Mouse (Mus musculus) neutrophil, adult 5-6 weeks (primary cell): ENCODE measurements around the gene Ren1. TPM values are rescaled to one million over a fixed set of nuclear protein-coding genes. Genes with fewer than 3 reads are reported as not detected.
A peak's percentile ranks its signal among the peaks of the same experiment; 100 is the strongest.

Experiments used
- ATAC-seq: fragments of 151-379, 151-347 bp; 2 replicates; pipeline ENCODE4 v1.8.0; 2017; ENCODE audit warnings: mild to moderate bottlenecking, moderate TSS enrichment; ENCODE audit not compliant: insufficient number of reproducible peaks, poor library complexity, low FRiP score, severe bottlenecking; ENCODE audit errors: extremely low read depth
- total RNA-seq: library from RNA; stranded (forward); fragments of 200-1000 nt; gene quantifications from 2 replicates; pipeline ENCODE4 v1.2.3, GENCODE M21; 2017

Gene Ren1
- total RNA-seq, 1 experiment from 2014 or later, result not detected

DNA sequence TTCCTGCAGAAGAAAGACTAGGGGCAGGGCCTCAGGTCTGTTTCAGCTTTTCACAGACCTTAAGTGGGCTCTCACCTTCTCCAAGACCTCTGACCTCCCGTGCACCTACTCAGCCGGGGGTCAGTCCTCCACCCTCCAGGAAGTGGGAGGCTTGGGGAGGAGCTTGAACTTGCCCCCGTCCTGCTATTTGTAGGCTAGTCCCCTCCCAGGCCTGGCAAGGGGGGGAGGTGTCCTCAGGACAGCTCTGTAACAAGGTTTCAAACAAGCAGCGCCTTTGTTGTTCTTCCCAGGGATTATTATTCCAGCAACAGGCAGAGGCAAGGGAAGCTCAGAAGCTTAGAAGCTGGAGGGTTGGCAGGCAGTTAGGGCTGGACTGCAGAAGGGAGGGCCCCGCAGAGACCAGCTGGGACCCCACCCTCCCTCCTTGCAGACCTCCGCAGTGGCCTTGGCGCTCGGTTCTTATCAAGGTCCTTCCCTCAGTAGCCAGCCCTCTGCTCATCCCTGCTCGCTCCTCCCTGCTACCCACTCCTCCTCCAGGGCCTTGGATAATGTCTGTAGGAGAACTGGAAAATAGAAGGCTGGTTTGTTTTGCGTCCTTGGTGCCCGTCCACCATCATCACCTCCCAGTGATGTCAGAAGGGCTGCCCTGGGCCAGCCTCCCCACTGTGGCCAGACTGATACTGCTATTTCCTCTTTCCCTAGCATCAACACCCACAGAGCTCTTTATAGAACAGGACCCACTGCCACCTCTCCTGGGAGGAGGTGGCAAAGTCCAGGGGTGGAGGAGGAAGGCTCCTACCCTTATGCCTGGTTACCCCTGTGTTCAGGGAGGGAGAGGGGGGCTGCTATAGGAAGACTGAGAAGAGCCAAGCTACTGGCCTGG is 17.5 kb downstream of the Ren1 start:
- ATAC-seq, result no peak

DNA sequence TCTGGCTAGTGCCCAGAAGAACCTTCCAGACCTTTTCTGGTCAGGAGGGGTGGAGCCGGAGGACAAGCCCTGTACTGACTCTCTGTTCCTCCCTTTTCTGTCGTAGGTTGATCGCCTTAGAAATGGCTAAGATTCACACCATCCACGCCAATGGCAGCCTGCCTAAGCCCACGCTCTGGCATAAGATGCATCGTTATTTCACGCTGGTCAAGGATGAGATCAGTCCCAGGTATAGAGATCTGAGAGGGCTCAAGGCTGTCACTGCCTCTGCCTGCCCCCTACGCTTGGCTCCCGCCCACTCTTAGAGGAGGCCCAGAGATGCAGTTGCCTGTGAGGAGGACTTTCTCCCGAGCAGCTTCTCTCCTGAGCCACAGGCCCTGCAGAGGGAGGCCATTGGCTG is 18.3 kb downstream of the Ren1 start:
- ATAC-seq, result no peak

DNA sequence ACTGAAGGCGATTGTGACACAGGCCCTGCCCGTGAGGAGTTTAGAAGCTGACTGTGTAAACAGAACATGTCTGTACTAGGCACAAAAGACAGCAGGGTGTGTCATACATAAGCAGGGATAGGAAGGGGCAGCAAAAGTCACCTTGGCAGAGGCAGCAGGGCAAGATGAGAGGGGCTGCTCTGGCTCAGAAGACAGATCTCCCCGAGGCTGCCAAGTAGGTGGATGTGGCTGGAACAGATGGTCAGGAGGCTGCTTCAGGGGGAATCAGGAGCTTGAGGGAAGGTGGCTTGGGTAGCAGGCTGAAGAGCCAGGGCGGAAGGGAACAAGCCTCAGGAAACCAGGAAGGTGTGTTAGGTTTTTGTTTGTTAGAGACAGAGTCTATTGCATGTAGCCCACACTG is 20.0 kb downstream of the Ren1 start:
- no peak for ATAC-seq

DNA sequence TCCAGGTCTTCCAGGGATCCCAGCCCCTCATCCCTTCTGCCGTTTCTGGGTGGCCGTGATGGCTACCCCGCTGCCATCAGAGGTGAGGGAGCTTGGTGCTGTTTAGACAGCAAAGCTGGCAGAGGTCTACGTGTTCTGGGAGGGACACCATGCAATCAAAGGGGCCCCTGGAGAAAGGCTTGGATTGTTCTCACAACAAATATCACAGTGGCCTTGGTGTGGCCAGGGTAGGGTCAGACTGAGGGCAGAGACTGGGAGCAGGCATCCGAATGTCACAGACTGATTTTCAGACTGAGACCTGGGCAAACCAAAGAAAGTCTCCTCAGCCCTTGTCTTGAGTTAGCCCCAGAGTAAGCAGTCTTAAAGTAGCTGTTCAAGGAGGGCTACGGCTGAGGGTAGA is 21.1 kb downstream of the Ren1 start:
- ATAC-seq, result no peak

DNA sequence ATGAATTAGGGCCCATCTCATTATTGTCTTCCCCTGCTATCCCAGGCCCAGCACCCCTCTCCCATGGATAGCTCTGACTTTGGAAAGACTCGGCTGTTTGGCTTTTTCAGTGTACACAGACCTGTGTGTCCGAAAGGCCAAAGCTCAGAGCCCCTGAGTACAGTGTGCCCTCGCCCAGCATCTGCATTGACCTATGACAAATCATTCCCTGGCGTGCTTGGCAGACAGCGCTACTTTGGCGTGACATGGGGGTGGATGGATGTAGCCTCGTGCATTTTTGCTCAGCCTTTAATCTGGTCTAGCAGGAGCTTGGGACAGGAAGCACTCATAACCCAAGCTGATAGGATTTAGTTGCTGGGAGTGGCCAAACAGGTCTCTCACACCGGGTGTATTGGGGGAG is 21.8 kb downstream of the Ren1 start:
- no peak for ATAC-seq

DNA sequence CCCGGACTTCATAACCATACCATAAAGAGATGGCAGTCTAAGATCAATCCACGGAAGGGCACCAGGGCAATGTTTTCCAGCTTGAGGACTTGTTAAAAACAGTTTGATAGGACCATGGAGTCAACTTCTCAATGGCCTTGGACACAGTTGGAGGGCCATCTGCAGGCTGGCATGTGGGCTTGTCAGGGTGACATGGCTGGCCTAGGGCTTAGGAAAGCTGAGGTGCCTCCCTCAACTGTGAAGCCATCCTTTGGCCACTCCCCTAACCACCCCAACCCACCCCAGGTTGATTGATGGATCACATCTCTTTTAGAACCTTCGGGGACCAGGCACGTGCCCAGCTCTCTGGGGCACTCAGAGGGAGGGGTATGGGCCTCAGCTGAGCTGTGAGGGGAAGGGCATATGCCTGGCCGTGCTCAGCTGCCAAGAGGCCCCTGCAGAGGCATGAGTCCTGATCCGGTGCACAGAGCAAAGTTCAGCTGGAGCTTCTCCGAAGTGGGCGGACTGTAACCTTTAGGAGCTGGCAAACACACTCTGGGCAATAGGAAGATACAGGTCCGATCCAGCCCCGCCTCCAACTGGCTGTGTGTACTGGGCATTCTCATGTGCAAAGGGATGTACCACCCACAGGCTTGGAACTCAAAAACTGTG is 25.5 kb downstream of the Ren1 start:
- ATAC-seq, result no peak

DNA sequence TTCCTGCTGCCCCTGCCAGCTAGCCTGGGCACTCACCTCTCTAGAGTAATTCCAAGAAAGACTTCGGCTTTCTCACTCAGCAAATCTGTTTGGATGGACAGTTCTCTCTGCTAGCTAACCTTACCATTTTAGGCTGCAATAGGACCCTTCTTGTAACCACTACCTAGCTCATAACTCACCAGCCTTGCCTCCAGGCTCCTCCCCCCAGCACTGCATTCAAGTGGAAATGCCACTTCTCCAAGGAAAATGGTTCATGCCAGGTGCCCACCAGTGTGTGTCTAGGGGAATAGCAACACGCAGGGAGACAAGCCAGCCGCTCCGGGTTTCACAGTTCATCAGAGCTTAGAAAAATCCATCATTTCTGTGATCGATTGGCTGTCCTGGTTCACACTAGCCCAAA is 27.2 kb downstream of the Ren1 start:
- no peak for ATAC-seq

DNA sequence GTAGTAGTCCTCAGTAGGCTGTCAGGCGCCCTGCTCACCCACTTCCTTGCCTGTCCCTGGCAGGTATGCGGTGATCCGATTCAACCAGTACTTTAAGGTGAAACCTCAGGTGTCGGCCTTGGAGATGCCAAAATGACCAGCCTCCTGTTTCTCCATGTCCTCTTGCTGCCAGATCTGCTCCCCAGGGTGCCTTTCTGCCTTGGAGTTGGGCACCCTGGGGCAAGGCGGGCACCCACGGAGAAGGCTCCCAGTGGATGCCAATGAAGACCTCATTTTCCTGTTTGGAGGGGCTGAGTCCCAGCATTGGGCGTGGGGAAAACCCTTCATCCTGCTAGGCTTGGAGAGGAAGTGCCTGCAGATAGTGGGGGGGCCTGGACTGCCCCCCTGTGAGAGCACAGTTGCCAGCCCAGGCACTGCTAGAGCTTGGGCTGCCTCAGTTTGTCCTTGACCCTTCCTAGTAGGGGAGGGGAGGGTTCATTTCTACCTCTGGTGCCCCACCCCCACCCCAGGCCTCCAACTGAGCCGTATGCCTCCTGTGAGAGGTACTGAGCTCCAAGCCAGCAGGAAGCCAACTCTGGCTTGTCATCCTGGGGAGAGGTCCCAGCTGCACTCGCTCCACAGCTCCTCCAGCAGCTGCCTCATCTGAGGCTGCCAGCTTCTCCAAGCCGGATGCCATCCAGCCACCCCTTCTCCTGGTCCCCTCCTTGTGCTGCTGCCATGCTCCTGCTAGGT is 29.1 kb downstream of the Ren1 start:
- ATAC-seq, result no peak

DNA sequence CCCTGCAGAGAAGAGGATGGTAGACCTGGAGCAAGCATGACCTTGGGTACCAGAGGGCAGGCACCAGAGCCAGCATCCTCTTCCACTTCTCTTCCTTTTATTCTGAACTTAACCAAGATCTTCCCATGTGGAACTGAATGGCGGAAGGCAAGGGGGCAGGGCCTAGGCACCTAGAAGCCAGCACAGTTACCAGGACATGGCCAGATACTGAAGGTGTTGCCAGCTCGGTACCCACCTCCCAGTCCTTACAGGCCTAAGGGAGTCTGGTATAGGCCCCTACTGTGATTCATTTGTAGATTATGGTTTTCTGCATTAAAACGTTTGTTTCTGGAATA is 29.6 kb downstream of the Ren1 start:
- ATAC-seq, result no peak

DNA sequence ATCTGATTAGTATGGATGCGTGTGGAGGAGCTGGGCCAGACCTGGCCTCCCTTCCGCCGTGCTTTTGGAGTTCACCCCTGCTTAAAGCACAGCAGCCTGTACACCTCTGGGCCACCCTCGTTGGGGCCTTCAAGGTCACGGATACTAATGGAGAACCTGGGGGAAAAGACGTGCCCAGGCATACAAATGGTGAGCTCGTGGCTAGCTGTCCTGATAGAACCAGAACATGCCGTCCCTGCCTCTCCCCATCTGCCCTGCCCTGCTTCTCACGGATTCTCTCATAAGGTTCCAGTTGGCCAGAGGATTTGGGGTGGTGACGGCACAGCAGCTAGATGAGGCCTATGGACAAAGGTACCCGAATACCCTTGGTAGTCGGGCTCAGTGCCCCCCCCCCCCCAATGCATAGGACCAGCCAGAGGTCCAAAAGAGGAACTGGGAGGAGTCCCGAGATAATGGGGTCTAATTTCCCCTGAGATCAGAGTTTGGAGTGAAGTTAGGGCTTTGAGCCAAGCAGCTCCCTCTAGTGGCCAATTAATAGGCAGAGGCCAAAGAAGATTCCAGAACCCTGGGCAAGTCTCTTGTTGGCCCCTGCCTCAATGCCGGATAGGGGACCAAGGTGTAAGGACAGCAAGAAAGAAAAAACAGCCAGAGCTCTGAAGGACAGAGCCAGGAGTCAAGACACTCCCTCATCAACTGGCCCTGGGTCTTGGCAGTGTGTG is 30.2 kb downstream of the Ren1 start:
- ATAC-seq, result no peak

DNA sequence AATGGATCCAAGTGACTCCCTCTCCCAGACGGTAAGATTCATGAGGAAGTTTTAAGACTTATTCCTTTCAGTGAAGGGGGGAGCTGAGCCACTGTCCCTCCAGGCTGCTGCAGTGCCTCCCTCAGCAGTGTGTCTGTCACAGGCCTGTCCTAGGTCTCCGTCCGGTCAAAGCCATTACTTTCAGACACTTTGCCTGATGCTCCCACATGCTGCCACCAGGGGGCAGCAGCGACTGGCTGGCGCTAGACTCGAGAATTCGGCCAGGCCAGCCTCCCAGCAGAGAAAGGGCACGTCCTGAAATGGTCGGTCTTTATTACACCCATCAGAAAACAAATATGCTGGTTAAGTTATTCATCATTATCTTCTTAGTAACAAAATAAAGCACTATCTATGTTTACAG is 31.7 kb downstream of the Ren1 start:
- ATAC-seq, result peak; percentile 37; the same call in 1 of the 2 replicates

DNA sequence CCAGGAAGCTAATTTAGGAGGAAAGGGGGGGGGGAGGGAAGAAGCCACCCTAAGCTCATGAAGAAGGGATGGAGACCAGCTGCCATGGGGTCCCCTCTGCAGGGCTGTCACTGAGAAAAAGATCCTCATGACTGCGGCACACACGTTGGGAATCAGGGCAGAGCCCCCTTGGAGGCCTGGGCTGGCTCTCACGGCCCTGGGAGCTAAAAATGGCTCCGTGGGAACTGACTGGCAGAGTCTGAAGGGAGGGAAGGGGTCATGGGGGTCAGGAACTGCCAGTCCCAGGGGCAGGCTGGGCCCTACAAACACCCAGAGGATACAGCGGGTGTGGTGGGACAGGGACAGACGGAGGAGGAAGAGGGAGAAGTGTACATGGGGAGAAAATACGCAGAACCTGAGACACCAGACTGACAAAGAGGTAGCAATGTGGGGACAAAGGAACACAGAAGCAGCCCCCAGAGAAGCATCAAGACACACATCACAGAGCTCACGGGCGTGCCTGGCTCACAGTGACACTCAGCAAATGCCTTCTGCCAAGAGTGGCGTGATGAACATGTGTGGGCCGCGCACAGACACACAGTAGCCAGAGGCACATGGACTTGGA is 32.3 kb downstream of the Ren1 start:
- ATAC-seq, result no peak

DNA sequence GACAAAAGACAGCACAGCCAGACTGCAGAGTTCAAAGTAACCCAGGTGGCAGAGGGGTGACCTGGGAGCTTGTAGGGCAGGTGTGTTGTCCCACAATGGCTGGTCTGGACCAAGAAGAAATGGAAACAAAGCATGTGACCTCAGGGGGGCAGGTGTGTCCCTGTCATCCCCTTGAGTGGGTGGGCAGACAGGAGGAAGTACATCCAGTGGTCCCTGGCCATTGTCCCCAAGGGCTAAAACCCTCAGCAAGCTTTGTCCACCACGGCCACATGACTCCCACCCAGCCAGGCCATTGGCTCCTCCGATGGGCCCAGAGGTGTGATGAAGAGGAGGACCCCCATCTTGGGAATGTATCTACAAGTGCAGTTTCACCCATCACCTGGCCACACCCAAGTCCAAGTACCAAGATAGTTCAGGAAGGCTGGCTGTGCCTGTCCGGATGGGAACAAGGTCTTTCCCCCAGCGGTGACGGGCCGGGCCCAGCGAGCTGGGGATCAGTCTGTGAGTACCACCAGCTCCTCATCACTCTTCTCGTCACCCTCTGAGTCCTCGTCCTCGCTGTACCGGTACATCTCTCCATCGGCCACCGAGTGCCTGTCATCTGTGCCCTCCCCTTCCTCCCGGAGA is 33.0 kb downstream of the Ren1 start:
- no peak for ATAC-seq

DNA sequence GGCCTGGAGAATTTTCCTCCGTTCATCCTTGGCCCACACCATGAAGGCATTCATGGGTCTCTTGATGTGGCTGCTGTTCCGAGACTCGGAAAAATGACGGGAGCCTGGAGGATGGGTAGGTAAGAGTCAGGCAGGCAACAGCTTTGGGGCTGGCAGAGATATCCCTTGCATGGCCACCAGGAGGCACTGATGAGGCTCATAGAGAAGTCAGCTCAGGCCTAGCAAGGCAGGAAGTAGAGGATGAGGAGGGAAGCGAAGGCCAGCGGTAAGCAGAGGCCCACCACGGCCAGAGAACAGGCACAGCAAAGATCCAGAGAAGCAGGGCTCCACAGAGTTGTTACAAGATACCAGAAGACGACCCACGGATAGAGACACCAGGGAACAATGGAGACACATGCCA is 35.2 kb downstream of the Ren1 start:
- peak; percentile 37; the same call in 1 of the 2 replicates for ATAC-seq

DNA sequence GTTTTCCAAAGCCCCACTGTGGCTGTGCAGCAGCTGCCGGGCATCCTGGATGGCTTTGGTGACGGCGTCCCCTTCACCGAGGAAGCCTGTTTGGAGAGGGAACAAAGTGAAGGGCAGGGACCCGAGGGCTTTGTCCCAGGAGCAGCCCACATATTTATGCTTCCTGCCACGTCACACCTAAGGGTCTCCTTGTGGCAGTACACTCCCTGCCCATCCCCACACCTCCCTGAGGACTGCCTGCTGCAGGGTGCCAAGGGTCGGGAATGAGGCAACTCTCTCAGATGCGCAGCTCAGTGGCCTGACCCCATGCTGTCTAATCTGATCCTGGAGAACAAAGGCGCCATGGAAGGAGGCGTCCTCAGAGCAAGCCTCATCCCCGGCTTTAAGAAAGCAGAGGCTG is 35.9 kb downstream of the Ren1 start:
- no peak for ATAC-seq

DNA sequence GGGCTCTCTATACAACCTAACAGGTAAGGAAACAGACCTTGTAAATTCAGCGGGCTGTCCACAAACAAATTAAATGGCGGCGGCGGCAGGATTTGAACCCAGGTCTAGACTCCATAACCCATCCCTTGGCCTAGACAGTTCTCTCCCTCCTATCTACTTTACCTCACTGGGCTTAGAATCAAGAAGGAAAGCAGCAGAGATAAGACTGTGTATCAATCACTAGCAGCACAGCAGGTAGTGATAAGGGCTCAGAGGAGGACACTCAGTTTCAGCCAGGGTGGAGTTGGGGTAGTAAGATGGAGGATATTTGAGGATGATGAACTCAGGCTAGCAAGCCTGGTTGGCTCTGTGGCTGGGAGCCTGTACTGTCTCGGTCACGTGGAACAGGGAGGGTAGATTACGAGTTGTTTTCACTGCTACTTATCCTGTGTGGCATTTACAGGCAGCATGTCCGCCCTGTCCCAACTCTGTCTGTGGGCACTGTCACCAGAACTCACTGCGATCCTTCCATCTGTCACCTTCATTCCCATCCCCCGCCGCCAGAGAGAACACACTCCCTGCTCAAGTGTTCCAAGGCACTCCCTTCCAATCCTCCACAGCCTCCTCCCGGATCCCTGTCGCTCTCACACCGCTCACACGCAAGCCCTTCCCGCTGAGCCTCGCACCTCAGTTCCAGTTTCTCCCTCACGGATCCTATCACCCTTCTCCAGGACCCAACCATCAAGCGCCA is 37.4 kb downstream of the Ren1 start:
- no peak for ATAC-seq

DNA sequence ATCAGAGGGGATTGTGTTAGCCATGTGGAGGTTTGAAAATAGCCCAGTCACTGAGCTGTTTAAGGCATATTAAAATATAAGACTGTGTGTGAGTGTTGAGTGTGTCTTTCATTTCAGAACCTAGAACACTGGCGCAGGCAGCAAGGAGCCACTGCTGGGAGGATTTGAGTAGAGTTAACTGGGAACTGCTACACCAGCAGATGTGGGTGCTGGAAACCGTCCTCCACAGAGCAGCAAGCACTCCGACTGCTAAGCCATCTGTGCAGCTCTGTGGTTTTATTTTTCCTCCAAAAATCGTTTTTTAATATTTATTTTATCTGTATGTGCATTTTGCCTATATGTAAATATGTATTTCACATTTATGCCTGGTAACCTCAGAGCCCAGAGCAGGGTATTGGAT is 44.4 kb downstream of the Ren1 start:
- no peak for ATAC-seq

DNA sequence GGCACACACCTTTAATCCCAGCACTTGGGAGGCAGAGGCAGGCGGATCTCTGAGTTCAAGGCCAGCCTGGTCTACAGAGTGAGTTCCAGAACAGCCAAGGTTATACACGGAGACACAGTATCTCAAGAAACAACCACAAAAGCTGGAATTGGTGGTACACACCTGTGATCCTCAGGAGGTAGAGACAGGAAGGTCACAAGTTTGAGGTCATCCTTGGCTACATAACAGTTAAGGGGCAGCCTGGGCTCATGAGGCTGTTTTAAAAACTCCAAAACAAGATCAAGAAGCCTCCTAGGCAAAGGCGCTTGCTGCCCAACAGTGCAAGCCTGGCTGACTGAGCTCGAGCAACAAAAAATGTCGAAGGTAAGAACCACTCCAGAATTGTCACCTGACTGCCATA is 46.4 kb downstream of the Ren1 start:
- no peak for ATAC-seq
